Mouse (Mus musculus) forebrain, embryonic 14.5 days (tissue): ENCODE data around the gene Pigp. TPM values are rescaled to one million over a fixed set of nuclear protein-coding genes. Genes with fewer than 3 reads are reported as not detected.

ENCODE experiments used
- ATAC-seq: fragments of 200-750 bp; cut with Nextera tagmentation; 2 replicates; pipeline ENCODE4 v1.8.0; 2017; ENCODE audit warnings: mild to moderate bottlenecking, moderate library complexity
- DNase-seq: peaks from one replicate; pipeline ENCODE4 v3.0.0-alpha.2; 2015; ENCODE audit warnings: low spot score
- H3K27ac ChIP-seq: fragments of 300-500 bp; sonication (generic); 2 replicates; pipeline ENCODE4 v1.5.1; 2014; ENCODE audit warnings: low read depth, mild to moderate bottlenecking, control low read depth, low read length, moderate library complexity
- H3K27me3 ChIP-seq: fragments of 300-500 bp; sonication (generic); replicated peaks from 2 replicates; pipeline ENCODE4 v1.6.1; 2014; ENCODE audit warnings: low read length, control low read depth, mixed read lengths; ENCODE audit not compliant: control insufficient read depth, insufficient read depth
- H3K36me3 ChIP-seq: fragments of 300-500 bp; sonication (generic); 2 replicates; pipeline ENCODE4 v1.6.1; 2014; ENCODE audit warnings: low read length, control low read depth; ENCODE audit not compliant: control insufficient read depth, insufficient read depth
- H3K4me1 ChIP-seq: fragments of 300-500 bp; sonication (generic); 2 replicates; pipeline ENCODE4 v1.6.1; 2014; ENCODE audit warnings: antibody characterized with exemption, low read length, control low read depth; ENCODE audit not compliant: control insufficient read depth, insufficient read depth
- H3K4me2 ChIP-seq: fragments of 300-500 bp; sonication (generic); 2 replicates; pipeline ENCODE4 v1.6.1; 2014; ENCODE audit warnings: mild to moderate bottlenecking, control low read depth, low read length
- H3K4me3 ChIP-seq: fragments of 300-500 bp; sonication (generic); 2 replicates; pipeline ENCODE4 v1.5.1; 2014; ENCODE audit warnings: low read depth, low read length, control low read depth
- H3K9ac ChIP-seq: fragments of 300-500 bp; sonication (generic); 2 replicates; pipeline ENCODE4 v1.6.1; 2014; ENCODE audit warnings: mild to moderate bottlenecking, low read length, control low read depth, moderate library complexity
- H3K9me3 ChIP-seq: fragments of 300-500 bp; sonication (generic); replicated peaks from 2 replicates; pipeline ENCODE4 v1.6.1; 2016; ENCODE audit warnings: low read length, control low read depth, mixed read lengths; ENCODE audit not compliant: control insufficient read depth
- WGBS: fragments of 180-500 bp; shearing (Covaris S2); extraction: QIAGEN DNeasy Blood & Tissue Kit; methylation state at CpG from one replicate; pipeline ENCODE4 v1.1.7; 2014; 5-methylcytosine and 5-hydroxymethylcytosine counted together
- polyA plus RNA-seq: library from polyadenylated mRNA; unstranded; fragments of >200 nt; fragmentation: Nextera tagmentation; extraction: Ambion mirVana; gene quantifications from 2 replicates; pipeline ENCODE4 v1.2.1, GENCODE M21; 2014

Gene Pigp
- polyA plus RNA-seq, 1 experiment from 2014 or later = 133 TPM

- Histone ChIP-seq H3K9ac (no peak overlapping the region), H3K27ac (no peak overlapping the region), H3K4me1 (peaks cover 10% of the 10 kb centered on the region), H3K4me2 (no peak overlapping the region), H3K36me3 (0 out of 2 replicates have a peak, but pooled peaks cover 11% of the 10 kb centered on the region), H3K9me3 (no peaks in the 10 kb centered on the region), H3K4me3 (no peak overlapping the region), H3K27me3 (no peaks in the 10 kb centered on the region)
- 96% methylated on average over 3 of the region's 3 CpGs for WGBS
- ATAC-seq (no peak), DNase-seq (no peak)
These were observed 6.2 kb downstream of the Pigp start for GRCm38 (mm10) chr16:94365435-94365834.

GRCm38 (mm10) chr16:94363814-94364213, 7.8 kb downstream of the Pigp start:
- no peak for DNase-seq
- Histone ChIP-seq H3K27ac (no peak overlapping the region), H3K9ac (no peak overlapping the region), H3K4me1 (peaks cover under 1% of the 10 kb centered on the region; the same call in 1 of the 2 replicates), H3K36me3 (0 out of 2 replicates have a peak, but pooled peaks cover 11% of the 10 kb centered on the region), H3K27me3 (no peaks in the 10 kb centered on the region), H3K4me3 (no peak overlapping the region), H3K4me2 (no peak overlapping the region), H3K9me3 (no peaks in the 10 kb centered on the region)
- no peak for ATAC-seq
- WGBS = 92% methylated on average over 4 of the region's 4 CpGs

DNA sequence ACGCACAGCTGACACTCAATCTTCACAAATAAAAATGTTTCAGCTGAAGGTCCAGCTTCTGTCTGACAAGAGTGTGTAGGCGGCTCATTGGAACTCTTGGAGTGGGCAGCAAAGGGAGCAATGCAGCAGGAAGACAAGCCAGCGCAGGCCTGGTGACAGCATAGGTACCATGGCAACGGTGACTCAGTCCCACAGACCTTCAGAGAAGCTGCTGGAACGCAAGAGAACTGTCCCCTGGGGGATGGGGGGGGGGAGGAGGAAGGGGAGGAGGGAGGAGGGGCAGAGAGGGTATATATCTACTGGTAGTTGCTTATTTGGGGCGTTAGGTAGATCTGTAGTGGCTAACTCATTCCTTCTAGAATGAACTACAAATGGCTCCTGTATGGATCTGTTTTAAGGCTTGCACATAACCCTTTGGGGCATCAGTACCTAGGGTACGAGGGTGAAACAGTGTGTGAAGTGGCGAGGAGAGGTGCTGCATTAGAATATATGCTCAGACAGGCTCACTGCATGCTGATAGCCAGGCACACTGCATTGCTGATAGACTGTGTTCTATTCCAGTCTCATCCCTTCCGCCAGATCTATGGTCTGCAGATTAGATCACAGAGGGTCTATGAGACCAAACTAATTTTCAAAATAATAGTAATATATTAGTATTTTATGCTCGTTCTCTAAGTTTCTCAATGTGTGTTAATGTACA, 9.3 kb downstream of the Pigp start:
- no peak overlapping the region for H3K4me3 ChIP-seq
- H3K9ac ChIP-seq = no peak overlapping the region
- H3K27ac ChIP-seq = no peak overlapping the region
- H3K9me3 ChIP-seq = no peaks in the 10 kb centered on the region
- WGBS = 52% methylated on average over 10 of the region's 10 CpGs
- H3K4me2 ChIP-seq = no peak overlapping the region
- DNase-seq = peak; percentile 54
- no peaks in the 10 kb centered on the region for H3K4me1 ChIP-seq
- peak; percentile 44; the same call in 1 of the 2 replicates for ATAC-seq
- no peaks in the 10 kb centered on the region for H3K27me3 ChIP-seq
- H3K36me3 ChIP-seq = 0 out of 2 replicates have a peak, but pooled peaks cover 11% of the 10 kb centered on the region

DNA sequence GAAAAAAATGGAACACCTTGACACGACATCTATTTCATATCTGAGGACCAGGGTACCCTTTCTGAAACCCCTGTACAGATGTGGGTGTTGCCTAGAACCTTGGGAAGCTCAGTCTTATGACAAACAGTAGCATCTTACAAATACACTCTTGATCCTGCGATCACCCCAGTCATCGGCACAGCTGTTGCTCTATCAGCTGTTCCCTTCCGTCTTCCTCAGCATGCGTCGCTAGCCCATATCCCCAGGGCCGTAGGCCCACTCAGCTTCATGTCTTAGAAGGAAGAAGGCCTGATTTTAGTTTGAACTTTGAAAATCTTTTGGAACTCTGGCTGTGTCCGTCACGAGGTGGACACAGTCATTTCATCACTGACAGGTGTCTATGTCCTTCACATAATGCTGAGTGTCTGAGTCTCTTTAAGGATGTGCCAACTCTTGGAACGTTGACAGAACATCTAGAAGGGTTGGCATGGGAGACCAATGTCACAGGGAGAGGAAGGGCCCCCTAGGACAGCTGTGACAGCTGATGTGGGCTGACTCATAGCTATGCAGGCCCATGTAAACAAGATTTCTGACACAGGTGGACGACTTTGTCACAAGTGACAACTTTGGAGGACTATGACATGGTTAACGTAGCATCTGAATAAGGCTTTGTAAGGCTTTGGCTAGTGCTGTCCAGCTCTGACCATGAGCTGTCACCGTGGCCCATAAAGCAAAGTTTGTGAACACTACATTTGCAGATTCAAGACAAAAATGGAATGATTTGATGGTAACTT, 10.9 kb downstream of the Pigp start:
- WGBS = 89% methylated on average over 13 of the region's 13 CpGs
- H3K4me3 ChIP-seq = no peak overlapping the region
- H3K27me3 ChIP-seq = no peaks in the 10 kb centered on the region
- no peaks in the 10 kb centered on the region for H3K4me1 ChIP-seq
- no peak overlapping the region for H3K4me2 ChIP-seq
- no peak for DNase-seq
- H3K9me3 ChIP-seq = no peaks in the 10 kb centered on the region
- no peak overlapping the region for H3K27ac ChIP-seq
- no peak for ATAC-seq
- H3K9ac ChIP-seq = no peak overlapping the region
- 0 out of 2 replicates have a peak, but pooled peaks cover 11% of the 10 kb centered on the region for H3K36me3 ChIP-seq

GRCm38 (mm10) chr16:94358091-94358490, 13.6 kb downstream of the Pigp start:
- H3K9me3 ChIP-seq = no peaks in the 10 kb centered on the region
- DNase-seq (no peak), ATAC-seq (no peak)
- WGBS = 90% methylated on average over 3 of the region's 3 CpGs
- no peak overlapping the region for H3K4me2 ChIP-seq
- H3K27me3 ChIP-seq = no peaks in the 10 kb centered on the region
- H3K4me3 ChIP-seq = no peak overlapping the region
- H3K9ac ChIP-seq = no peak overlapping the region
- H3K36me3 ChIP-seq = no peaks in the 10 kb centered on the region
- no peaks in the 10 kb centered on the region for H3K4me1 ChIP-seq
- H3K27ac ChIP-seq = no peak overlapping the region

DNA sequence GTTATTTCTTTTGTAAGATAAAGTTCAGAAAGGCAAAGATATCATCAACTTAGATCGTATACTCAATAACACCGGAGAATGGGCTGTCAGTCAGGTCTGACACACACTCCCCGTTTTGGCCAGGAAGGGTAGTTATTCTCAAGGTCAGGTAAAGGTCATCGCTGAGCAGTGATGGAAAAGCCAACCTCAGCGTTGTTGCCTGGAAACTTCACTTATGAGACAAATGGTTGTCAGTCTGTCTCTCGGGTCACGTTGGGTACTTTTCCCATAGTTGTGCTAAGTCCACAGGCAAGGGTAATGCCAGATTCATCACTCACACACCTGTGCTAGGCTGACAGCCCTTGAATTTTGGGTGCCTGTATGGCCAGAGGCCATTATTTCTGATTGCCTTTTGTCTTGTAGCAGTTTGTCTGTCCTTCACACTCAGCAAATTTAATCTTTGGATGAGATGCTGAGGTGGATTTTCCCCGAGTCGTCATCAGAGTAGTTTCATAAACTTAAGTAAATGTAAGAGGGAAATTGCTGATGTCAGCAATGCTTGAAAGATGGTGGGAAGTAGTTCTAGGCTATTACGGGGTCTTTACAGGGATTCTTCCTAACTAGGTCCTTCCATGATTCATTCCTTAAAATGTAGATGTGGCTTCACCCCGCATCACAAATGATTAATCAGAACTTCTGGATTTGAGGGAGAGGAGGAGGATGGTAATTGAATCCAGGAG, 14.7 kb downstream of the Pigp start:
- H3K4me2 ChIP-seq = no peak overlapping the region
- H3K27me3 ChIP-seq = no peaks in the 10 kb centered on the region
- H3K9me3 ChIP-seq = no peaks in the 10 kb centered on the region
- WGBS = 89% methylated on average over 11 of the region's 11 CpGs
- H3K27ac ChIP-seq = no peak overlapping the region
- H3K36me3 ChIP-seq = no peaks in the 10 kb centered on the region
- H3K4me1 ChIP-seq = no peaks in the 10 kb centered on the region
- H3K4me3 ChIP-seq = no peak overlapping the region
- DNase-seq = no peak
- ATAC-seq = no peak
- H3K9ac ChIP-seq = no peak overlapping the region

DNA sequence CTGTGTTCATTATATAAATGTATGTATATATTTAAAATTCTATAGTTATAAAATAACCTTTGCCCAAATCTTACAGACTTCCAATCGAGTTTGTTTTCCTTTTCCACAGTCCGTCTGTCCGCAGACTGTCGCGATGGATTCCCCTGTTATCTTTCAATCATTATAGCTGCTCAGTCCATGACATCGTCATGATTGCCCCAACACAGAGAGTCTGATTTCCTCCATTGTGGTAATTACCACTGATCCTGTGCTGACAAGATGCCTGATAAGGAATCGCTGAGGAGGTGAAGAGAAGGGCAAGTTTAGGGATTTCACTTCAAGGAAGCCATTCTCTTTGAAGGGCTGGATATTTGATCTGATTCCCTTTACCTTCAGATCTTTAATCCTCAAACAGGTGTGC, 15.6 kb downstream of the Pigp start:
- 78% methylated on average over 7 of the region's 7 CpGs for WGBS
- Histone ChIP-seq H3K9ac (no peak overlapping the region), H3K4me3 (no peak overlapping the region), H3K4me2 (no peak overlapping the region), H3K36me3 (no peaks in the 10 kb centered on the region), H3K27me3 (no peaks in the 10 kb centered on the region), H3K27ac (no peak overlapping the region), H3K4me1 (no peaks in the 10 kb centered on the region), H3K9me3 (no peaks in the 10 kb centered on the region)
- DNase-seq = no peak
- ATAC-seq = no peak

- no peak overlapping the region for H3K4me3 ChIP-seq
- DNase-seq (peak; percentile 43), ATAC-seq (0 out of 2 replicates have a peak, but pooled peaks have one; percentile 44)
- 0 out of 2 replicates have a peak, but pooled peaks cover 4% of the 10 kb centered on the region for H3K4me1 ChIP-seq
- no peak overlapping the region for H3K27ac ChIP-seq
- no peak overlapping the region for H3K9ac ChIP-seq
- H3K4me2 ChIP-seq = no peak overlapping the region
- WGBS = 57% methylated on average over 9 of the region's 9 CpGs
- no peaks in the 10 kb centered on the region for H3K36me3 ChIP-seq
- no peaks in the 10 kb centered on the region for H3K9me3 ChIP-seq
- H3K27me3 ChIP-seq = no peaks in the 10 kb centered on the region
These were observed 17.2 kb downstream of the Pigp start for GRCm38 (mm10) chr16:94354450-94354849.
